Mouse (Mus musculus): Measurements from ENCODE around the gene Hoxa9.

The Hoxa9 gene

GRCm38 (mm10) chr6:52230516-52231165, at the start of gene Hoxa9:
TSS of gene Hoxa9 (minus strand) at chr6:52231089.
- DNase-seq (ENCODE audit: extremely low spot score, low spot score): no peak

- no peak for DNase-seq (ENCODE audit: extremely low spot score, low spot score)
Measured at GRCm38 (mm10) chr6:52276920-52277319, 46.0 kb upstream of the Hoxa9 start.

- DNase-seq (ENCODE audit: extremely low spot score, low spot score): no peak
Measured at GRCm38 (mm10) chr6:52276382-52276781, 45.5 kb upstream of the Hoxa9 start.

- DNase-seq (ENCODE audit: extremely low spot score, low spot score): no peak
Measured at GRCm38 (mm10) chr6:52275563-52276280, 44.8 kb upstream of the Hoxa9 start.

GRCm38 (mm10) chr6:52274576-52274975, 43.7 kb upstream of the Hoxa9 start:
- DNase-seq (ENCODE audit: extremely low spot score, low spot score): no peak

- DNase-seq (ENCODE audit: extremely low spot score, low spot score): peak; percentile 62
Measured at GRCm38 (mm10) chr6:52273656-52274280, 42.9 kb upstream of the Hoxa9 start.

GRCm38 (mm10) chr6:52272766-52273655, 42.1 kb upstream of the Hoxa9 start:
- peak; percentile 52 for DNase-seq (ENCODE audit: extremely low spot score, low spot score)

GRCm38 (mm10) chr6:52270494-52271480, 39.9 kb upstream of the Hoxa9 start:
- peak; percentile 74 for DNase-seq (ENCODE audit: extremely low spot score, low spot score)

- DNase-seq (ENCODE audit: extremely low spot score, low spot score): no peak
Measured at GRCm38 (mm10) chr6:52268756-52269155, 37.9 kb upstream of the Hoxa9 start.

GRCm38 (mm10) chr6:52268341-52268740, 37.5 kb upstream of the Hoxa9 start:
- DNase-seq (ENCODE audit: extremely low spot score, low spot score): no peak

- no peak for DNase-seq (ENCODE audit: extremely low spot score, low spot score)
Measured at GRCm38 (mm10) chr6:52267691-52268090, 36.8 kb upstream of the Hoxa9 start.

- no peak for DNase-seq (ENCODE audit: extremely low spot score, low spot score)
Measured at GRCm38 (mm10) chr6:52267221-52267620, 36.3 kb upstream of the Hoxa9 start.

- no peak for DNase-seq (ENCODE audit: extremely low spot score, low spot score)
Measured at GRCm38 (mm10) chr6:52266666-52266985, 35.7 kb upstream of the Hoxa9 start.

GRCm38 (mm10) chr6:52265913-52266665, 35.2 kb upstream of the Hoxa9 start:
- DNase-seq (ENCODE audit: extremely low spot score, low spot score): peak; percentile 74

- DNase-seq (ENCODE audit: extremely low spot score, low spot score): peak; percentile 64
Measured at GRCm38 (mm10) chr6:52265306-52265912, 34.5 kb upstream of the Hoxa9 start.

GRCm38 (mm10) chr6:52264106-52264790, 33.4 kb upstream of the Hoxa9 start:
- DNase-seq (ENCODE audit: extremely low spot score, low spot score): peak; percentile 60

- no peak for DNase-seq (ENCODE audit: extremely low spot score, low spot score)
Measured at GRCm38 (mm10) chr6:52263321-52263585, 32.4 kb upstream of the Hoxa9 start.

GRCm38 (mm10) chr6:52262463-52263320, 31.8 kb upstream of the Hoxa9 start:
- DNase-seq (ENCODE audit: extremely low spot score, low spot score): peak; percentile 71
